Mouse (Mus musculus): ENCODE data around the gene Zswim4. TPM values are rescaled to one million over a fixed set of nuclear protein-coding genes. Genes with fewer than 3 reads are reported as not detected.

Gene Zswim4
- polyA plus RNA-seq, 1 experiment from 2014 or later = 16.2 TPM

DNA sequence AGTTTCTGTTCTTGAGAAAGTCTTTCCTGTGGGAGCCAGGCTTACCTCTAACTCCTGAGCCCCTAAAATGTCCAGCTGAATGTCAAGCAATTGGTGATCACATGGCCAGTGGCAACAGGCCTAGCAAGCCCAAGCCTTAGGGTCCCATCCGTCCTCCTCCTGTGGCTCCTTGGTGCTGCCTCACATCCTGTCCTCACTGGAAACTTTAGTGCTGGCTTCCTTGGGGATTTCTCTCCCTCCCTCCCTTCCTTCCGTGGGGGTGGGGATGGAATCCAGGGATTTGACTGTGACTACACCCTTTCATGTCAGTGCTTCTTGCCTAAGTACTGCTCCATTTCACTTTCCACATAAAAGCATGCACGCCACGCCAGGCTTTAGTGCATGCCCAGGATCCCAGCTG is 47.3 kb downstream of the Zswim4 start:
- ATAC-seq = no peak
- WGBS = 60% methylated on average over 4 of the region's 4 CpGs

GRCm38 (mm10) chr8:84188671-84189070 is 48.2 kb downstream of the Zswim4 start:
- H3K9ac ChIP-seq (ENCODE audit: low read depth, low read length) = no peak overlapping the region
- H3K4me2 ChIP-seq (ENCODE audit: low read length) = no peak overlapping the region
- H3K27ac ChIP-seq (ENCODE audit: low read depth, low read length) = no peak overlapping the region
- H3K4me1 ChIP-seq (ENCODE audit: control insufficient read depth, insufficient read depth, low read depth, low read length) = peaks cover 14% of the 10 kb centered on the region
- no peaks in the 10 kb centered on the region for H3K36me3 ChIP-seq (ENCODE audit: control insufficient read depth, insufficient read depth, low read length)
- peaks cover 2% of the 10 kb centered on the region; the same call in 1 of the 2 replicates for H3K27me3 ChIP-seq (replicated peaks; ENCODE audit: control insufficient read depth, insufficient read depth, low read length)
- 87% methylated on average over 10 of the region's 10 CpGs for WGBS
- no peaks in the 10 kb centered on the region for H3K9me3 ChIP-seq (ENCODE audit: control insufficient read depth, low read length)
- H3K4me3 ChIP-seq (ENCODE audit: low read length) = no peak overlapping the region
- no peak for ATAC-seq

More for the DNA sequence above, 47.3 kb downstream of the Zswim4 start:
- H3K27ac ChIP-seq (ENCODE audit: low read depth, low read length) = no peak overlapping the region
- peaks cover 2% of the 10 kb centered on the region; the same call in 1 of the 2 replicates for H3K27me3 ChIP-seq (replicated peaks; ENCODE audit: control insufficient read depth, insufficient read depth, low read length)
- H3K9ac ChIP-seq (ENCODE audit: low read depth, low read length) = no peak overlapping the region
- no peaks in the 10 kb centered on the region for H3K9me3 ChIP-seq (ENCODE audit: control insufficient read depth, low read length)
- peaks cover 9% of the 10 kb centered on the region for H3K4me1 ChIP-seq (ENCODE audit: control insufficient read depth, insufficient read depth, low read depth, low read length)
- no peaks in the 10 kb centered on the region for H3K36me3 ChIP-seq (ENCODE audit: control insufficient read depth, insufficient read depth, low read length)
- no peak overlapping the region for H3K4me2 ChIP-seq (ENCODE audit: low read length)
- H3K4me3 ChIP-seq (ENCODE audit: low read length) = no peak overlapping the region

GRCm38 (mm10) chr8:84187065-84187755 is 49.6 kb downstream of the Zswim4 start:
- peaks cover 2% of the 10 kb centered on the region; the same call in 1 of the 2 replicates for H3K27me3 ChIP-seq (replicated peaks; ENCODE audit: control insufficient read depth, insufficient read depth, low read length)
- peaks cover 21% of the 10 kb centered on the region for H3K4me1 ChIP-seq (ENCODE audit: control insufficient read depth, insufficient read depth, low read depth, low read length)
- no peaks in the 10 kb centered on the region for H3K9me3 ChIP-seq (ENCODE audit: control insufficient read depth, low read length)
- no peak overlapping the region for H3K27ac ChIP-seq (ENCODE audit: low read depth, low read length)
- H3K36me3 ChIP-seq (ENCODE audit: control insufficient read depth, insufficient read depth, low read length) = no peaks in the 10 kb centered on the region
- no peak for ATAC-seq
- 6% methylated on average over 21 of the region's 21 CpGs for WGBS
- H3K4me2 ChIP-seq (ENCODE audit: low read length) = peak overlapping the region; percentile 62
- H3K9ac ChIP-seq (ENCODE audit: low read depth, low read length) = peak overlapping the region; percentile 50
- H3K4me3 ChIP-seq (ENCODE audit: low read length) = peak overlapping the region; percentile 32

DNA sequence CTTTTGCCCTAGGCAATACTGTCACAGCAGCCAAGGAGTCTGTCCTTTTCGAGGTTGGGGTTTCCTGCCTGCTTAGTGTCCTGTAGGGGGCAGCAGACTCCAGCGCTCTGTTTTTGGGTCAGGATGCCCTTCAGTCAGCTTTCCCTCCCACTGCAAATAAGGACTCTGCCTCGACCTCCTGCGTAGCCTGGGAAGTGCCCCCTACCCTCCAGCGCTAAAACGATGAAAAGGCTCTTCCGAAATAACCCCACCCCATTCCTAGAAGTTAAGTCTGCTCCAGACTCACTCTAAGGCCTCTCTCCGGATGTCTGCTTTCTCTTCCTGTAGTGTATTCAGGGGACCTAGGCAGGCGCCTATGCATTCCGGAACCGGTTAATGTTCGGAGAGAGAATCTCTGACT is 50.3 kb downstream of the Zswim4 start:
- Histone ChIP-seq H3K4me2 (ENCODE audit: low read length) (peak overlapping the region; percentile 62), H3K9me3 (ENCODE audit: control insufficient read depth, low read length) (no peaks in the 10 kb centered on the region), H3K4me3 (ENCODE audit: low read length) (peak overlapping the region; percentile 32), H3K27me3 (replicated peaks; ENCODE audit: control insufficient read depth, insufficient read depth, low read length) (peaks cover 2% of the 10 kb centered on the region; the same call in 1 of the 2 replicates), H3K4me1 (ENCODE audit: control insufficient read depth, insufficient read depth, low read depth, low read length) (peaks cover 26% of the 10 kb centered on the region), H3K36me3 (ENCODE audit: control insufficient read depth, insufficient read depth, low read length) (no peaks in the 10 kb centered on the region), H3K9ac (ENCODE audit: low read depth, low read length) (peak overlapping the region; percentile 50; the same call in 1 of the 2 replicates), H3K27ac (ENCODE audit: low read depth, low read length) (no peak overlapping the region)
- WGBS = under 1% methylated on average over 12 of the region's 12 CpGs
- ATAC-seq = peak; percentile 15

DNA sequence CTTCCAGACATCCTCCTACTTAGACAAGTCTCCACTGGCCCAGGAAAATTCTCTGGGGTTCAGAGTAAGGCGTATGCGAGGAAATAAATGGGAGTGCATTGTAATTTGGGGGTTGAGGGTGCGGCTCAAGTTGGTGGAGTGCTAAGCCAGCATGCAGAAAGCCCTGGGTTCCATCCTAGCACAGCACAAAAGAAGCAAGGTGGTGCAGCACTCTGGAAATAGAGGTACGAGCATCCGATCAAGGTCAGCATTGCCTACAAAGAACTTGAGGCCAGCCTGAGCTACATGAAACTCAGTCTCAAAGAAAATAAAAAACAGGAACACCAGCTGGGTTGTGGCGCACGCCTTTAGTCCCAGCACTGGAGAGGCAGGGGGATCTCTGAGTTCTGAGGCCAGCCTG is 51.7 kb downstream of the Zswim4 start, which contains the start of gene Nanos3:
TSS of gene Nanos3 (minus strand) at position 101 of the 400 bp plus-strand sequence.
- peaks cover 2% of the 10 kb centered on the region; the same call in 1 of the 2 replicates for H3K27me3 ChIP-seq (replicated peaks; ENCODE audit: control insufficient read depth, insufficient read depth, low read length)
- no peak for ATAC-seq
- H3K4me3 ChIP-seq (ENCODE audit: low read length) = peak within 1 kb of the TSS; percentile 71
- peak within 1 kb of the TSS; percentile 79 for H3K4me2 ChIP-seq (ENCODE audit: low read length)
- H3K27ac ChIP-seq (ENCODE audit: low read depth, low read length) = peak within 1 kb of the TSS; percentile 94
- peak within 1 kb of the TSS; percentile 96 for H3K9ac ChIP-seq (ENCODE audit: low read depth, low read length)
- 95% methylated on average over 7 of the region's 7 CpGs for WGBS
- H3K36me3 ChIP-seq (ENCODE audit: control insufficient read depth, insufficient read depth, low read length) = no peaks in the 10 kb centered on the region
- H3K4me1 ChIP-seq (ENCODE audit: control insufficient read depth, insufficient read depth, low read depth, low read length) = peaks cover 40% of the 10 kb centered on the region
- H3K9me3 ChIP-seq (ENCODE audit: control insufficient read depth, low read length) = no peaks in the 10 kb centered on the region

- Histone ChIP-seq H3K9ac (ENCODE audit: low read depth, low read length) (peak overlapping the region; percentile 96), H3K9me3 (ENCODE audit: control insufficient read depth, low read length) (no peaks in the 10 kb centered on the region), H3K27ac (ENCODE audit: low read depth, low read length) (peak overlapping the region; percentile 94), H3K4me1 (ENCODE audit: control insufficient read depth, insufficient read depth, low read depth, low read length) (peaks cover 47% of the 10 kb centered on the region), H3K36me3 (ENCODE audit: control insufficient read depth, insufficient read depth, low read length) (no peaks in the 10 kb centered on the region), H3K4me2 (ENCODE audit: low read length) (peak overlapping the region; percentile 79), H3K27me3 (replicated peaks; ENCODE audit: control insufficient read depth, insufficient read depth, low read length) (peaks cover 2% of the 10 kb centered on the region; the same call in 1 of the 2 replicates), H3K4me3 (ENCODE audit: low read length) (peak overlapping the region; percentile 71)
- WGBS = 15% methylated on average over 21 of the region's 21 CpGs
- 0 out of 2 replicates have a peak, but pooled peaks have one; percentile 3 for ATAC-seq
Observed at GRCm38 (mm10) chr8:84184085-84185043, 52.5 kb downstream of the Zswim4 start.

- Histone ChIP-seq H3K36me3 (ENCODE audit: control insufficient read depth, insufficient read depth, low read length) (no peaks in the 10 kb centered on the region), H3K4me3 (ENCODE audit: low read length) (peak overlapping the region; percentile 71), H3K27me3 (replicated peaks; ENCODE audit: control insufficient read depth, insufficient read depth, low read length) (peaks cover 2% of the 10 kb centered on the region; the same call in 1 of the 2 replicates), H3K9ac (ENCODE audit: low read depth, low read length) (peak overlapping the region; percentile 96), H3K9me3 (ENCODE audit: control insufficient read depth, low read length) (no peaks in the 10 kb centered on the region), H3K4me2 (ENCODE audit: low read length) (peak overlapping the region; percentile 79), H3K27ac (ENCODE audit: low read depth, low read length) (peak overlapping the region; percentile 94), H3K4me1 (ENCODE audit: control insufficient read depth, insufficient read depth, low read depth, low read length) (peaks cover 54% of the 10 kb centered on the region)
- under 1% methylated on average over 62 of the region's 87 CpGs for WGBS
- peak; percentile 59 for ATAC-seq
Observed at GRCm38 (mm10) chr8:84183261-84184084, 53.4 kb downstream of the Zswim4 start.

DNA sequence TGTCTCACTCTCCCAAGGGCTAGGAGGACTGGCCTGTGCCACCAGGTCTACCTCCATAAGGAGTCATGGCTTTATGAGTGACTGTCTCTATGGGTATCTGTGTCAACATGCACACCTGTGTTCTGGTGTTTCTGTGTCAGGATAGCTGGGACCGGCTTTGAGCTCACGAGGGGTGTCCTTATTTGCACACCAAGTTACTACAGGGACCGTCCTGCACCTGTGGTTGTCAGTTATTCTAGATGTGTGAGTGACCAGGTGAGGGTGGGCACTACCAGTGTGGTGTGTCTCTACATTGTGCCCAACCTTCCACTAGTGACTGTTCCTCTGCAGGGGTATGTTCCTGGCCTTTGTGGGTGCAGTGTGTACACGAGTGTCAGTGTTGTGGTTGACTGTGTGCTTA is 54.0 kb downstream of the Zswim4 start:
- no peak for ATAC-seq
- Histone ChIP-seq H3K27me3 (replicated peaks; ENCODE audit: control insufficient read depth, insufficient read depth, low read length) (peaks cover 2% of the 10 kb centered on the region; the same call in 1 of the 2 replicates), H3K36me3 (ENCODE audit: control insufficient read depth, insufficient read depth, low read length) (no peaks in the 10 kb centered on the region), H3K4me2 (ENCODE audit: low read length) (peak overlapping the region; percentile 79), H3K27ac (ENCODE audit: low read depth, low read length) (peak overlapping the region; percentile 94), H3K4me1 (ENCODE audit: control insufficient read depth, insufficient read depth, low read depth, low read length) (peaks cover 55% of the 10 kb centered on the region), H3K9me3 (ENCODE audit: control insufficient read depth, low read length) (no peaks in the 10 kb centered on the region), H3K4me3 (ENCODE audit: low read length) (peak overlapping the region; percentile 71), H3K9ac (ENCODE audit: low read depth, low read length) (peak overlapping the region; percentile 96)
- WGBS = 44% methylated on average over 4 of the region's 4 CpGs

All from hindbrain, embryonic 16.5 days (tissue).